Mouse (Mus musculus) spleen, adult 2 months (tissue): ENCODE results near the gene Slc7a7. TPM values are rescaled to one million over a fixed set of nuclear protein-coding genes. Genes with fewer than 3 reads are reported as not detected.

ENCODE experiments used
- DNase-seq, 2 experiments: peaks; one replicate each; pipeline versions ENCODE4 v3.0.0 to v3.0.0-alpha.2; 2012 to 2021; ENCODE audit warnings: low spot score in 2 of 2, low read depth in 1 of 2
- H3K27ac ChIP-seq: fragments of 200-500 bp; 2 replicates; pipeline ENCODE4 v1.5.1; 2012; ENCODE audit warnings: low read length, inconsistent platforms; ENCODE audit not compliant: insufficient read depth
- H3K27me3 ChIP-seq: fragments of 200-500 bp; 2 replicates; pipeline ENCODE4 v1.6.1; 2012; ENCODE audit warnings: mild to moderate bottlenecking, moderate library complexity, low read length, inconsistent platforms; ENCODE audit not compliant: control insufficient read depth, insufficient read depth
- H3K36me3 ChIP-seq: fragments of 200-500 bp; 2 replicates; pipeline ENCODE4 v1.6.1; 2012; ENCODE audit warnings: mild to moderate bottlenecking, low read length, inconsistent platforms; ENCODE audit not compliant: control insufficient read depth, insufficient read depth
- H3K4me1 ChIP-seq: fragments of 200-500 bp; 2 replicates; pipeline ENCODE4 v1.6.1; 2011; ENCODE audit warnings: inconsistent platforms; ENCODE audit not compliant: control insufficient read depth, insufficient read depth, insufficient read length
- H3K4me3 ChIP-seq: fragments of 200-500 bp; 2 replicates; pipeline ENCODE4 v1.5.1; 2011; ENCODE audit warnings: mild to moderate bottlenecking, inconsistent platforms; ENCODE audit not compliant: insufficient read depth, insufficient read length; ENCODE audit errors: extremely low read depth
- CTCF ChIP-seq: fragments of 200-500 bp; IDR thresholded peaks from 2 replicates; pipeline ENCODE4 v1.5.1; 2011; ENCODE audit warnings: mild to moderate bottlenecking, inconsistent platforms; ENCODE audit not compliant: insufficient read depth, insufficient read length, insufficient replicate concordance; ENCODE audit errors: extremely low read depth
- POLR2A ChIP-seq: fragments of 200-500 bp; IDR thresholded peaks from 2 replicates; pipeline ENCODE4 v1.6.1; 2011; ENCODE audit warnings: low read depth, low read length, inconsistent platforms
- WGBS: fragments of 180-500 bp; shearing (Covaris S2); methylation state at CpG from one replicate; pipeline ENCODE4 v1.1.7; 2018; 5-methylcytosine and 5-hydroxymethylcytosine counted together
- polyA plus RNA-seq: library from polyadenylated mRNA; depleted of rRNA; stranded (reverse); fragments of >200 nt; gene quantifications from 2 replicates; pipeline ENCODE4 v1.2.3, GENCODE M21; 2012

Gene Slc7a7
- polyA plus RNA-seq, 1 experiment = 31.2 TPM

DNA sequence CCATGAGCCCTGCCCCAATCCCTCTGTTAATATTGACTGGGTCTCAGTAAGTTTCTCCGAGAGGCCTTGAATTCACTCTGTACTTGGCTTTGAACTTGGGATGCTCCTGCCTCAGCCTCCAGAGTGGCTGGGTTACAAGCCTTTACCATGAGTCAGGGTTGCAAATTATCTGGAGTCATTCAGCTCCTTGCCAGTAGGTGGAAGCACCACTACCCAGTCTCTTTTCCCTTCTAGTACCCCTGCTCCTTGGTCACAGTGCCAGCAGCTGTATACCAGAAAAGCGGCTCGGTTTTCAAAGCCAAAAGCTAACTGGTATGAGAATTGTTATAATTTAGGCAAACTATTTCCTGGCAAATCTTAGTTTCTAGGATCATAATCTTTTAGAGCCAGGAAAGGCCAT is 41.7 kb downstream of the Slc7a7 start:
- Histone ChIP-seq H3K27me3 (no peaks in the 10 kb centered on the region), H3K36me3 (peaks cover 3% of the 10 kb centered on the region; the same call in 1 of the 2 replicates), H3K27ac (no peak overlapping the region), H3K4me3 (no peak overlapping the region), H3K4me1 (no peaks in the 10 kb centered on the region)
- peak; percentile 26 to 42 for DNase-seq
- peak; percentile 41; the same call in 1 of the 2 replicates for TF ChIP-seq CTCF
- TF ChIP-seq POLR2A = no peak
- WGBS = 51% methylated on average over 3 of the region's 3 CpGs

GRCm38 (mm10) chr14:54372923-54373322 is 44.7 kb downstream of the Slc7a7 start:
- H3K27me3 ChIP-seq = no peaks in the 10 kb centered on the region
- H3K4me3 ChIP-seq = no peak overlapping the region
- TF ChIP-seq CTCF (no peak), POLR2A (no peak)
- H3K27ac ChIP-seq = no peak overlapping the region
- no peak for DNase-seq
- WGBS = 90% methylated on average over 9 of the region's 9 CpGs
- H3K36me3 ChIP-seq = peaks cover 25% of the 10 kb centered on the region
- H3K4me1 ChIP-seq = no peaks in the 10 kb centered on the region

DNA sequence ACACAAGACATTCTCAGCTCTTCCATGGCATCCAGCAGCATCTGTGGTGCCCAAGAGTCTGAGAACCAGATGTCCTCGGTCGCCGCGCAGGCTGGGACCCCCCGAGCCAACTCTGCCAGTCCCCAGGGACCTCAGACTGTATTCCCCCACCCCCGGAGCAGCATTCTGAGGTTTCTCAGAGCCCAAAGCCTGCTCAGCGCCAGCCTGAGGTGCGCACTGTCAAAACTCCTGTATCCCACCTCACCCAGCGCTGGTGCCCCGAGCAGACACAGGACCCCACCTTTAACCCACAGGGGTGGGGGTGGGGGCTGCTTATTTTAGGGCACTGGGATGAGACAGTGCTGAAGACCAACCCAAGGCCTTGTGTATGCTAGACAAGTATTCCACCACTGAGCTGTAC is 46.1 kb downstream of the Slc7a7 start:
- Histone ChIP-seq H3K4me1 (no peaks in the 10 kb centered on the region), H3K27me3 (no peaks in the 10 kb centered on the region), H3K27ac (no peak overlapping the region), H3K4me3 (no peak overlapping the region), H3K36me3 (peaks cover 37% of the 10 kb centered on the region)
- TF ChIP-seq POLR2A (no peak), CTCF (no peak)
- WGBS = 85% methylated on average over 10 of the region's 10 CpGs
- DNase-seq = no peak

DNA sequence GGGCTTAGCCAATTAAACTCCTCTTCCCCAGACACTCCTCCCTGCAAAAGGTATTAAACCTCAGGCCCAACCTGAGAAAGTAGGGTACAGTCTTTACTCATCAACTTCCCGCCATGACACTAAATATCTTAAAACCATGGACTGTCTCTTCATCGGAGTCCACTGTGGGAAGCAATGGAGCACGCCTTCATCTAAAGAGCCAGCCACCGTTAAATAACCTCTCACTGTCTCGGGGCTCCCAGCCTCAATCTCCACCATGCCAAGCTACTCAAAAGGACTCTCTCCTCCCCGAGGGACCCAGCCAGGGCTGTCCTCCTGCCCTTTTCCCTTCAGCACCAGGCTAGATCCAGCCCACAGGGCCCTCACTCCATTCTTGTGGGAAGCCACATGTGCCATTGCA is 47.0 kb downstream of the Slc7a7 start:
- Histone ChIP-seq H3K4me1 (no peaks in the 10 kb centered on the region), H3K27ac (no peak overlapping the region), H3K27me3 (no peaks in the 10 kb centered on the region), H3K4me3 (no peak overlapping the region), H3K36me3 (peaks cover 39% of the 10 kb centered on the region)
- WGBS = 94% methylated on average over 6 of the region's 6 CpGs
- DNase-seq = no peak
- TF ChIP-seq POLR2A = no peak
- TF ChIP-seq CTCF = no peak

- H3K4me3 ChIP-seq = no peak overlapping the region
- WGBS = 97% methylated on average over 3 of the region's 3 CpGs
- H3K4me1 ChIP-seq = no peaks in the 10 kb centered on the region
- H3K27me3 ChIP-seq = no peaks in the 10 kb centered on the region
- peaks cover 40% of the 10 kb centered on the region for H3K36me3 ChIP-seq
- TF ChIP-seq POLR2A (no peak), CTCF (no peak)
- no peak overlapping the region for H3K27ac ChIP-seq
- DNase-seq = no peak
These were observed 48.2 kb downstream of the Slc7a7 start for GRCm38 (mm10) chr14:54369372-54369771.

GRCm38 (mm10) chr14:54367429-54368060 is 50.0 kb downstream of the Slc7a7 start:
- Histone ChIP-seq H3K36me3 (peaks cover 51% of the 10 kb centered on the region), H3K4me1 (no peaks in the 10 kb centered on the region), H3K4me3 (no peak overlapping the region), H3K27me3 (no peaks in the 10 kb centered on the region), H3K27ac (no peak overlapping the region)
- TF ChIP-seq CTCF = no peak
- TF ChIP-seq POLR2A = no peak
- WGBS = 92% methylated on average over 18 of the region's 18 CpGs
- DNase-seq = no peak

DNA sequence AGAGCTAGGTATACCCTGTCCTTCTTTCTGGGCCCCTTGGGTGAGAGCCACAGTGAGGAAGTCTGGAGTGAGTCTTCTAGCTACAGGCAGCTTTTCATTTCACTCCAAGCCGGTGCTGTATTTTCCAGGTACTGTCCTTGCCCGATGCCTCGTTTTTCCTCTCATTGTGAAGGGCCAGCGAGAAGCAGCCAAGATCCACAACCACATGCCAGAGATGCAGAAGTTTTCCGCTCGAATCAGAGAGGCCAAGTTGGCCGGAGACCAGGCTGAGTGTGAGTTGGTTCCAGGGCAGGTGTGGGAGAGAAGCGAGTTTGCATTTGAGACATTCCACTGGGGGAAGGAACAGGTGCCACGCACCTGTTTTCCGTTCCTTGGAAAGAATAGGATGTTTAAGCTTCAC is 51.0 kb downstream of the Slc7a7 start:
- no peak for TF ChIP-seq POLR2A
- TF ChIP-seq CTCF = no peak
- H3K36me3 ChIP-seq = peaks cover 51% of the 10 kb centered on the region
- DNase-seq = no peak
- H3K27me3 ChIP-seq = no peaks in the 10 kb centered on the region
- H3K4me1 ChIP-seq = peaks cover 2% of the 10 kb centered on the region; the same call in 1 of the 2 replicates
- 95% methylated on average over 10 of the region's 10 CpGs for WGBS
- no peak overlapping the region for H3K4me3 ChIP-seq
- no peak overlapping the region for H3K27ac ChIP-seq
